Mouse (Mus musculus): ENCODE measurements around the gene Gtpbp1. TPM values are rescaled to one million over a fixed set of nuclear protein-coding genes. Genes with fewer than 3 reads are reported as not detected.
A peak's percentile ranks its signal among the peaks of the same experiment; 100 is the strongest.

The Gtpbp1 gene
- polyA plus RNA-seq, 1 experiment from 2014 or later: 13.3 TPM

DNA sequence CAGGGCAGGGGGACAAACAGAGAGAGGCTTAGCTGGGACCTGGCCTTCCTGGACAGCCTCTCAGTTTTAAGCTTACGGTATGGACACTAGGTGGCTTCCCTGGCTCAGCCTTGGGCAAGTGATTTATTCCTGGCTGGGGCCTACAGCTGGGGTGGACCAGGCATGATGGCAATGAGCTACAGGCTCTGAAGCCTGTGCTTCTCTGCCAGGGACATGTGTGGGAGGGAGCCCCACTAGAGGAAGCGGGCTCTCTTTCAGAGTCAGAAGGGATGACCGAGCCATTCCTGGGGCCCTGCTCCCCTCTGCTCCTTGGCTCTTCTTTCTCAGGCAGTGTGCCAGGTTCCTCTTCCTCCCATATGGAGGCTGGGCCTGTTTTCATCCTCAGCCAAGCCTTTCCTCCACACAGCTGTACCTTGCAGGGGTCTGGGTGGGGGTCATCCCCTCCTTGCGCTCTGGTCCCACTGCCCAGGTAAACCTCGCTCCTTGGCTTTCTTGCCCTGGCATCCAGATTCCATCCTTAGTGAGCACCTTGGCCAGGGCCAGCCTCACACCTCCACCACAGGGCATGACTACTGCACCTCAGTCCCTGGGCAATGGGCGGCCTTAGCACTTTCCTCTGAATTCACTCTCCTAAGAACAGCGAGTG lies 73.1 kb downstream of the Gtpbp1 start:
- Histone ChIP-seq H3K4me3 (ENCODE audit: low read depth, low read length) (no peak overlapping the region), H3K9me3 (ENCODE audit: control insufficient read depth, low read length) (no peaks in the 10 kb centered on the region), H3K36me3 (ENCODE audit: control insufficient read depth, insufficient read depth, low read length) (peaks cover 4% of the 10 kb centered on the region; the same call in 1 of the 2 replicates), H3K27me3 (ENCODE audit: control insufficient read depth, insufficient read depth, low read length) (no peaks in the 10 kb centered on the region), H3K4me1 (replicated peaks; ENCODE audit: control insufficient read depth, insufficient read depth) (peaks cover 5% of the 10 kb centered on the region; the same call in 1 of the 2 replicates), H3K27ac (replicated peaks) (no peak overlapping the region), H3K4me2 (replicated peaks; ENCODE audit: low read depth) (no peak overlapping the region), H3K9ac (ENCODE audit: low read length) (no peak overlapping the region; the same call in 1 of the 2 replicates)
- DNase-seq (ENCODE audit: low spot score) (no peak), ATAC-seq (ENCODE audit: low FRiP score, low TSS enrichment) (no peak)
- WGBS: 83% methylated on average over 7 of the region's 7 CpGs
- no peak for TF ChIP-seq EP300 (optimal IDR thresholded peaks at IDR 0.05)

DNA sequence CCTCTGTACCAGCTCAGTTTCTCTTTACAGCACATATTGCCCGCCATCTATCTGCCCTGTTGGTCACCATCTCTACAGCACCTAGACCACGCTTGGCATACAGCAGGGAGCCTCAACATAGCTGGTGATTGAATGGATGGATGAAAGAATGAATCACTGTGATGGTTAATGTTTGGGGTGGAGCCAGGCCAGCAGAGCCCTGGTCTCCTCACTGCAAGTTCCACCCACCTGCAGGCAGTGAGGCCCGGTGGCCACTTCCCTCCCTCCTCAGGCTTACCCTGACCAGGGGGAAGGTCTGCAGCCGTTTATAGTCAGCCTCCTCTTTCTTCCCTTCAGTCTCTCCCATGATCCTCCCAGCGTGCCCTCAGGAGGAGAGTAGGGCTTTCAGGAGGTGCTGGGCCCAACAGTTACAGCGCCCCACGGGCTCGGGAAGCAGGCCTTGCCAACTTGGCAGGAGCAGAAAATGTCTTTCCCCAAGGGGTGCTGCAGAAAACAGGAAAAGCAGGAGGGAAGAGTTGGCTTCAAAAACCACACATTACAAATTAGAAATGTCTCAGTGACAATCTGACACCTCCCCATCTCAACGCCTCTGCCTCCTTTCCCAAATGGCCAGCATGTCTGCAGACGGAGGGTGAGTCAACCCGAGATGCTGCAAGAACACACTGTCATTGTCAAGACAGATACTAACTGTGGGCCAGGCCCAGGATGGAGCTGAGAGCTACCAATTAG lies 74.1 kb downstream of the Gtpbp1 start:
- TF ChIP-seq CTCF (IDR thresholded peaks at IDR 0.05; ENCODE audit: low read depth): no peak
- no peak for TF ChIP-seq EP300 (optimal IDR thresholded peaks at IDR 0.05)
- H3K27me3 ChIP-seq (ENCODE audit: control insufficient read depth, insufficient read depth, low read length): no peaks in the 10 kb centered on the region
- no peak overlapping the region for H3K4me2 ChIP-seq (replicated peaks; ENCODE audit: low read depth)
- no peak overlapping the region for H3K9ac ChIP-seq (ENCODE audit: low read length)
- H3K36me3 ChIP-seq (ENCODE audit: control insufficient read depth, insufficient read depth, low read length): peaks cover 4% of the 10 kb centered on the region; the same call in 1 of the 2 replicates
- H3K27ac ChIP-seq (replicated peaks): no peak overlapping the region
- DNase-seq (ENCODE audit: low spot score) (no peak), ATAC-seq (ENCODE audit: low FRiP score, low TSS enrichment) (no peak)
- 78% methylated on average over 11 of the region's 11 CpGs for WGBS
- H3K9me3 ChIP-seq (ENCODE audit: control insufficient read depth, low read length): no peaks in the 10 kb centered on the region
- H3K4me1 ChIP-seq (replicated peaks; ENCODE audit: control insufficient read depth, insufficient read depth): peaks cover 6% of the 10 kb centered on the region; the same call in 1 of the 2 replicates
- no peak overlapping the region for H3K4me3 ChIP-seq (ENCODE audit: low read depth, low read length)

DNA sequence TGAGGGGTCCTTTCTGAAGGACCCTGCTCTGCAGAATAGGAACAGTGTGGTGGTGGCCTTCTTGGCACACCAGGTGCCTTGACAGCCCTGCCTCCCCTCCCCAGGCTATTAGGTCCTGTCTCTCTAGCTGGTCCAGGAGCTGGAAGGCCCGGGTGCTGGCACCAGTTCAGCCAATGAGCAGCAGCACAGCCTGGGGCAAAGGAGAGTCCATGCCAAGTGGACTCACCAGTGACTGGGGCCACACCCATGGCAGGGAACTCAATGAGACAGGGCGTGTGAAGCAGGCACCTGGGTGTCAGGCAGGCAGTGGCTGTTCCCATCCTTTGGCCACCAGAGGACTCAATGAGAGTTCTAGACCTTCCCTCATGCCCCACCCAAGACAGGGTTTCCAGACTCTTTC lies 74.7 kb downstream of the Gtpbp1 start:
- Histone ChIP-seq H3K4me2 (replicated peaks; ENCODE audit: low read depth) (no peak overlapping the region), H3K9ac (ENCODE audit: low read length) (no peak overlapping the region), H3K36me3 (ENCODE audit: control insufficient read depth, insufficient read depth, low read length) (peaks cover 4% of the 10 kb centered on the region; the same call in 1 of the 2 replicates), H3K27ac (replicated peaks) (no peak overlapping the region), H3K9me3 (ENCODE audit: control insufficient read depth, low read length) (no peaks in the 10 kb centered on the region), H3K27me3 (ENCODE audit: control insufficient read depth, insufficient read depth, low read length) (no peaks in the 10 kb centered on the region), H3K4me3 (ENCODE audit: low read depth, low read length) (no peak overlapping the region), H3K4me1 (replicated peaks; ENCODE audit: control insufficient read depth, insufficient read depth) (peaks cover 8% of the 10 kb centered on the region; the same call in 1 of the 2 replicates)
- DNase-seq (ENCODE audit: low spot score) (peak; percentile 47), ATAC-seq (ENCODE audit: low FRiP score, low TSS enrichment) (peak; percentile 28; the same call in 1 of the 2 replicates)
- TF ChIP-seq EP300 (optimal IDR thresholded peaks at IDR 0.05) (no peak), CTCF (IDR thresholded peaks at IDR 0.05; ENCODE audit: low read depth) (no peak)
- 59% methylated on average over 1 of the region's 2 CpGs for WGBS

DNA sequence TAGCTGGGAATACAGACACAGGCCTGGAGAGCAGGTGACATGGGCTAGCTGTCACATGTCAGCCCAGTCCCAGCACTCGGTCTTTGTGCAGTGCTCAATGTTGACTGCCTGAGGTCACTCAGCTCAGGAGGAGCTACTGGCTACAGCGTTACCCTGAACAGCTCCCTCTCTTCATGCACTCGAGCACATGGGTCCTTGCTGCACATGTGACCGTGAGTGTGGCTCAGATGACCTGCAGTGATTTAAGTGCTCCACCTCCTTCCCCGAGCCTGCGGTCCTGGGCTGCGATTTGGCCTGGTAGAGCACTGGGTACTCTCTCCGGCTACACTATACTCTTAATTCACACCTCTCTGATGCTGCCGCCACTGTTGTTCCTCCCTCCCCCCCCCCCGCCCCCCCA lies 75.5 kb downstream of the Gtpbp1 start:
- no peaks in the 10 kb centered on the region for H3K9me3 ChIP-seq (ENCODE audit: control insufficient read depth, low read length)
- peaks cover 4% of the 10 kb centered on the region; the same call in 1 of the 2 replicates for H3K36me3 ChIP-seq (ENCODE audit: control insufficient read depth, insufficient read depth, low read length)
- no peak overlapping the region for H3K9ac ChIP-seq (ENCODE audit: low read length)
- ATAC-seq (ENCODE audit: low FRiP score, low TSS enrichment): no peak; the same call in 1 of the 2 replicates
- no peak for TF ChIP-seq EP300 (optimal IDR thresholded peaks at IDR 0.05)
- TF ChIP-seq CTCF (IDR thresholded peaks at IDR 0.05; ENCODE audit: low read depth): no peak
- no peaks in the 10 kb centered on the region for H3K27me3 ChIP-seq (ENCODE audit: control insufficient read depth, insufficient read depth, low read length)
- DNase-seq (ENCODE audit: low spot score): no peak
- peaks cover 8% of the 10 kb centered on the region for H3K4me1 ChIP-seq (replicated peaks; ENCODE audit: control insufficient read depth, insufficient read depth)
- H3K4me3 ChIP-seq (ENCODE audit: low read depth, low read length): no peak overlapping the region
- WGBS: 57% methylated on average over 9 of the region's 10 CpGs
- H3K27ac ChIP-seq (replicated peaks): no peak overlapping the region; the same call in 1 of the 2 replicates
- no peak overlapping the region for H3K4me2 ChIP-seq (replicated peaks; ENCODE audit: low read depth)

DNA sequence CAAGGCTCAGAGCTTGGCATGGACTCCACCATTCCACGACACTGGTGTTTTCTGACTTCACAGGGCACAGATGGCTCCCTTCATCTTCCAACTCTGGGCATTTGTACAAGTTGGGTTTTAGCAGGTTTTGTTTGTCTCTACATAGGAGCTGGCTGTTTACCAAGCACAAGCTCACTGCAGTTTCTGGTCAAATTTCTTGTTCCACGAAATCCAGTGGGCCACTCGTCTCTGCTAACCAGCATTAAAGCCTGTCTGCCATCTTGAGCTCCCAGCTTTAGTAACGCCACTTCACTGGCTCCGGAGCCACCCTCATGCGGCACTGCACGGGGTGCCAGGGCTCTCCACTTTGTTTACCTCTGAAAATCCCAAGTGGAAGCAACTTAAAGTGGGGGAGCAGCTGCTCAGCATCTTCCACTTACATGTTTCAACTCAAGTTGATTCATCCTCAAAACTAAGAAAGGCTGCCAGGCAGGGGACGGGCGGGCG lies 76.0 kb downstream of the Gtpbp1 start:
- ATAC-seq (ENCODE audit: low FRiP score, low TSS enrichment) (no peak), DNase-seq (ENCODE audit: low spot score) (no peak)
- Histone ChIP-seq H3K9ac (ENCODE audit: low read length) (no peak overlapping the region), H3K4me3 (ENCODE audit: low read depth, low read length) (no peak overlapping the region), H3K36me3 (ENCODE audit: control insufficient read depth, insufficient read depth, low read length) (peaks cover 4% of the 10 kb centered on the region; the same call in 1 of the 2 replicates), H3K27me3 (ENCODE audit: control insufficient read depth, insufficient read depth, low read length) (no peaks in the 10 kb centered on the region), H3K27ac (replicated peaks) (peak overlapping the region; percentile 53; the same call in 1 of the 2 replicates), H3K9me3 (ENCODE audit: control insufficient read depth, low read length) (no peaks in the 10 kb centered on the region), H3K4me1 (replicated peaks; ENCODE audit: control insufficient read depth, insufficient read depth) (peaks cover 8% of the 10 kb centered on the region), H3K4me2 (replicated peaks; ENCODE audit: low read depth) (no peak overlapping the region)
- WGBS: 53% methylated on average over 10 of the region's 10 CpGs
- TF ChIP-seq CTCF (IDR thresholded peaks at IDR 0.05; ENCODE audit: low read depth): no peak
- no peak for TF ChIP-seq EP300 (optimal IDR thresholded peaks at IDR 0.05)
